Mouse (Mus musculus): ENCODE results near the gene Als2.

Gene Als2

DNA sequence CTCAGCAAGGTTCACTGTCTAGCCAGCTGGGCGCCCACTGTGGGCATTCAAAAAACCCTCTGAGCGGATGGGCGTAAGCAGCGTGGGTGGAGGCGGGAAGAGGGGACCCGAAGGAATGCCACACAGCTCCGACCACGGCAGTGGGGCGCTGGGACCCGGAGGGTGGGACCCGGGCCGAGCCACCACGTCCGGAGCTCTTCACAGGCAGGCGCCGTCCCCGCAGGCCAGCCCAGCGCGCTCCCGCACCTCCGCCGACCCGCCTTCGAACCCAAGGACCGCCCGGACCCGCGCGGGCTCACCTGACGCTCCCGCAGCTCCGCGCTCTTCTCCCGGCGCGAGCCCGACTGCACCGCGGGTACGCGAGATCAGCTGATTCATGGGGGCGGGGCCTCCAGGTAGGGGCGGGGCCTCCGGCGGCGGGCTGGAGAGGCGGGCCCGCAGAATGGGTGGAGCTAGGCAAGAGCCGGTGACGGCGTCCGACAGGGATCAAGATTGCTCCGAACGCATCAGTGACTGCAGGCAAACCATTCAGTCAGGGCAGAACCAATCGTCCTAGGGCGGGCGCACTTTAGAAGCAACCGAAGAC lies at the start of gene Als2:
Gene Als2, minus strand, starts transcription at position 376 of the 586 bp plus-strand sequence.
- DNase-seq (ENCODE audit: low spot score) = peak; percentile 99

DNA sequence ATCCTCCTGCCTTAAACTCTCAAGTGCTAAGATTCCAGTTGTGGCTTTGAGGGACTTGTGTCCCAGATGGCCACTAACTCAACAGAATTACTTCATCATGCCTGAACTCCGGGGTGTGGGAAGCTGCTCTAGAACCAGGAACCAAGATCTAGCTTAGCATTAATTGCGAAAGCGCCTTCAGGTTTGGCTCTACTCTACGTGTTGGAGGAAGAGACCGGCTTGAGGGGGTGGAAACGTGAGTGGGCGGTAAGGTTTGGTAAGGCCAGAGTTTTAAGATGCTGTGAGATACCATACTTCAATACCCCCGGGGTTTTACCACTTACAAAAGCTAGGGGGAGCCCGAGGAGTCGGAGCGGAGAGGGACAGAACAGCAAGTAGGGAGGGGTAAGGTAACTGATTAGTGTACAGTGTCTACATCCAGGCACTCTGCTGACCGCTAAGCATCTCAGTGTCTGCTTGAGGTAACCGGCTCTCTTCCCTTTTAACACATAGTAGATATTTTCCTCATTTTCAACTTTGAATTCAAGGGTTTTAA lies 49.4 kb upstream of the Als2 start:
- no peak for DNase-seq (ENCODE audit: low spot score)

DNA sequence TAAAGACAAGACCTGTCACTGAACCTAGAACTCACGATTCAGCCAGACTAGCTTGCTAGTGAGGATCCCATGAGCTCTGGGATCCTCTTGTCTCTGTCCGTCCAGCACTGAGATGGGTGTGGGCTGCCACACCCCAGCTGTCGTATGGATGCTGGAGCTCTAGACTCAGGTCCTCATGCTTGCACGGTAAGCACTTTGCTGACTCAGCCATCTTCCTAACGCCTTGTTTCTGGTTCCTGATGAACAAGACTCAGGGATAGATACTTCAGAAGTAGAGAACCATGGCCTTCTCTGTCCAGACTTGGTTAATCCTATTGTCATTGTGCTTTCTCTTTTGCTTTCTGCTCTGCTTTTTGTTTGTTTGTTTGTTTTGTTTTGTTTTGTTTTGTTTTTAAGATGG lies 48.8 kb upstream of the Als2 start:
- DNase-seq (ENCODE audit: low spot score) = no peak

DNA sequence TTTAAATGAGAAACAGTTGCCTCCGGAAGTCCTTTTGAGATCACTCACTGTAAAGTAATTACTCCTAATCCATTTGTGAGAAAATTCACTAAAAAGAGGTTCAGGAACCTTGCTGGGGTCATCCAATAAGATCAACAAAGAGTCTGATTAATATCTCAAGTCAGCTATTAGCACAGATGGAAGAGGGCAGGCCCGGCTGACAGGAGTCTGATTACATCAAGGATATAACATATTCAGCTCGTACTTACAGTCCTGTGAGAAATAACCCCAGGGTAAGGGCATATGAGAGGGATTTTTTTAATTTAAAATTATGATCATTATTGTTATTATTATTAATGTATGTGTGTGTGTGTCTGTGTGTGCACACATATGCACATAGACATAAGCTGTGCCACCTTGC lies 35.2 kb upstream of the Als2 start:
- no peak for DNase-seq (ENCODE audit: low spot score)

DNA sequence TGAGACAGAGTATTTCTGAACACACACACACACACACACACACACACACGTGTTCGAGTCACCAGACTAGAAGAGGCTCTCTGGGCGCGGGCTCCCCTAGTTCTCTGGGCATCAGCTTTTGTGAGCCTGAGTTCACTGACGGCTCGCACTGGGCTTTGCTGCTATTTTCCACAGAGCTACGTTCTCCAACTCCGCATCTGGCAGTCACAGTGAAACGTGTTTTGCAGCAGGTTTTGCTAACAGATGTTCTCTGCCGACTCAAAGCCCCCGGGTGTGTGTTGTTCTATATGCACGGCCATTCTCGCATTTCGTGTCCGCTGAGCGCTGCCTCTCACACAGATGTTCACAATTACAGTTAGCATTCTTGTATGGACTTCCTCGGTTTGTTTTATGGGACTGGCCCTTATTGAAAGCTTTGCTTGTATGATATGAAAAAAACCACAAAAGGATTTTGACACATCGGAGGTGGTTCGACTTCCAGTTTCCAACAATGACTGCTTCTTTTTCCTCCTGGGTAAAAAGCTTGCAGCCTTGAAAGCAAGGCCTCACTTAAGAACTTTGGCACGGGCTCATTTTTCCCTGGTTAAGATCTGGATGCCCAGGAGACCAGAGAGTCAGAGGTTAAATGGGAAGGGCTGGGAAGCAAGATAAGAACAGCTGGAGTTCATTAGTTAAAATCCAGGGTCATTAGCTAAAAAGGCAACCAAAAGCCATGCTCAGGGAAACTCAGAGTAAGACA lies 33.1 kb upstream of the Als2 start:
- peak; percentile 47 for DNase-seq (ENCODE audit: low spot score)

DNA sequence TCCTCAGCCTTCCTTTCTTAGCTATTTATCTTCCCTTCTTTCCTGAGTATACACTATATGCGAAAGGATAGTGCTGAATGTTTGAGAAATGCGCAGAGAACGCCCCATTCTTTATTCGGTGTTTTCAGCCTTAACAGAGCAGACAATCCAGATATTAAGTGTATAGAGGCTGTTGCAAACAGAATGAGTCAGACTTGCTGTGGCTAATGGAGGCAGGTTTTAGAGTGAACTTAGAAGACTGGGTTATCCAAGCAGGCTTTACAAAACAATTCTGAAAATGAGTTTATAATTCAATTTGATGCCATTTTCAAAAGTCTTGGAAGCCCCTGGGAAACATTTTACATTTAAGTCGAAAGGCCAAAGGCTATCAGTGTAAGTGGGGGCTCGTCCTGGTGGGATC lies 32.4 kb upstream of the Als2 start:
- no peak for DNase-seq (ENCODE audit: low spot score)

DNA sequence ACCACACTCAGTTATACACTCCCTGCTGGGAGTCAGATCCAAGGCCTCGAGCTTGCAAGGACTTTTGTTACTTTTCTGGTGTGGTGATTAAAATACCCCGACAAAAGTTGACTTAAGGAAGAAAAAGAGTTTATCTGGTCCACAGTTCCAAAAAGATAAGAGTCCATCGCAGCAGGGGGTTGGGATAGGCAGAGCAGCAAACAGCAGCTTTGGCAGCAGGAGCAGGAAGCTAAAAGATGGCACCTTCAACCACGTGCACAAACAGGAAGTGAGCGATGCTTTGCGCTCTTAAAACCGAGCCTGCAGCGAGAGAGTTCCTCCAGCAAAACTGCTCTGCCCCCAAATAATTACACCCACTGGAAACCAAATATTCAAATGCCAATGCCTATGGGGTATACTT lies 31.9 kb upstream of the Als2 start:
- DNase-seq (ENCODE audit: low spot score) = no peak

DNA sequence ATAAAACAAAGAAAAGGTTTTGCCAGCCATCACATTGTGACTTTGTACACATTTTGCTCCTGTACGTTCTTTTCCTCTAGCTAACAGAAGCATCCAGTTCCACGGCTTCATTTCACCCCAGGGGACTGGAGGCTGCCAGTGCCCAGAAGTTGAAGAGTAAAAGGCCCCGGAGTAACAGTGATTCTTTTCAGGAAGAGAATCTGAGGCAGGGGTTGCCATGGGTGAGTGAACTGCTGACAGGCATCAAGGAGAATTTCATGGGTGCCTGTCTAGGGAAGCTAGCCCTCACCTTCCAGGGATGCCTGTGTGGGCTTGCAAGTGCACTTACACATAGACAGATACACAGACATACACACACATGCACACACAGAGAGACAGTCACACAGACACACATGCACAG lies 20.7 kb upstream of the Als2 start:
- no peak for DNase-seq (ENCODE audit: low spot score)

DNA sequence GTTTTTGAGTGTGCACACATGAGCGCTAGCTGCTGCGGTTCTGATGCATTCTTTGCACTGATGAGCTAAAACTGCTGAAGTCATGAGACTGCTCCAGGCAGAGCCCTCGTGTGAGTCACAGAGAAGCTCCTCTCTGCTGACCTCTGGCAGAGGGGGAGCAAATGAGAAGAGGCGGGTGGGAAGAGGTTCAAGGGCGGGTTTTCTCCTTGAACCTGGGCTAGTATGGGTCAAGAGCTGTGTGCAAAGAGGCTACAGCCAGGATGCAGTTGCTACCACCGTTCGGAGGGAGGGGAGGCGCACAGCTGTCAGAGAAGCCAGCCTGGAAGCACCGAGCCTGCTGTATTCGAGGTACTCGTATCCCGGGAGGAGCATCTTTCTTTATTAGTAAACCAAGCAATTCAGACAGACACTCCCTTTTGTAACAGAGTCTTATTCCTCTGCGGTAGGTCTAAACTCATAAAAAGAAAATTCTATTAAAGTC lies 19.8 kb upstream of the Als2 start, which contains the start of gene Cdk15:
Gene Cdk15, plus strand, starts transcription at position 156 of the 481 bp plus-strand sequence.
- DNase-seq (ENCODE audit: low spot score) = peak; percentile 42

DNA sequence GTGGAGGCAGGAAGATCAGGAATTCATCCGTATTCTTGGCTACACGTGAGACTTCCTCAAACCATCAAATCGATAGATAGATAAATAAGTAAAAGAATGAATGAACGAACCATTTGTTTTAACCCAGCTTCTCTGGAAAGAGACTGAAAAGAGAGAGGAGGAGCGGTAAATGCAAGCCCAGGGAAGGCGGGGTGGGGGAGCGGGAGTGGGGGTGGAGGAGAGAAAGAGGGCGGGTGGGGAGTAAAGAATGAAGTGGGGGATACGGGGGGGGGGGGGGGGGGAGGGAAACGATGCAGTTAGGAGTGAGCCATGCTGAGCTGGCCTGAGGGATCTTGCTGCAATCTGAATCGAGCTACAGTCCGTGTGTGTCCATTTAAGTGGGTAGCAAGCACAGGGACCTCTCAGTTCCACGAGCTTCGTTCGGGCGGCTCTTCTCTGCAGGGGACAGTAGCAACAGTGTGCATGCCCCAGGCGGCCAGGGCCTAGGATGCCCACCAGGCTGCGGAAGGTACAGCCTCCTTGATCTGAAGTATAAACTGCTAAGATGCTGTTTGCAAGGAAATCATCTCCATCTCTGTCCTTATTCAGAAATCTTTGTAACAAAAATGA lies 16.4 kb upstream of the Als2 start:
- no peak for DNase-seq (ENCODE audit: low spot score)

DNA sequence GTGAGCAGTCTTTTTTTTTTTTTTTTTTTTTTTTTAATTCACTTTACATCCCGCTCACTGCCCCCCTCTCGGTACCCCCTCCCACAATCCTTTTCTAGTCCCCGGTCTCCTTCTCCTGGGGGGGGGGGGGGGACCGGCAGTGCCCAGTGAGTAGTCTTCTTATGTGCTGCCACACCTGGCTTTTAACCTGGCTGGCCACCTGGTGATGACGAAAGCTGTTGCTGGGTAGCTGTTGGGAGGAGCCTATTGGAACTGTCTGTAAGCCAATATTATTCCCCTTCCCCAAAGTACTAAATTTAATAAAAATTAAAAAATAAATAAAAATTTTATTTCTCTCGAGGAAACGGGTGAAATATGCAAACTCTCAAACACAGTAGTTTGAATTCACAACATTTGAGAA lies 15.7 kb upstream of the Als2 start:
- no peak for DNase-seq (ENCODE audit: low spot score)

DNA sequence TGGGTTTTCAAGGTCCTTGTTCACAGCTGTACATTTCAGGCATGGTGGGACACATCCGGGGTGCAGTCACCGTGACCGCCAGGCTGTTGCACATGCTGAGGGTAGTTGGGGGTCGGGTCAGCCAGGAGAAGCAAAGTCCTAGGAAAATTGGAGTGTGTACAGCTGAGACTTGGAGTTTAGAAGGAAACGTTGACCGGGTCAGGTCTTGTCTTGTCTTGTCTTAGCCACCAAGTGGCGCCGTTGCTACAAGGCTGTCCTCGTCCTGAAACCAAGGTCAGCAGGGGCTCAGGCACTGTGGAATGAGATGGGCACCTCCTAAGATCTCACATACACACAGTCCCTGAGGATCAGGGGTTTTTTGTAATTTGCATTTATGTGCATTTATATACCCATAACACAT lies 10.6 kb upstream of the Als2 start:
- peak; percentile 75 for DNase-seq (ENCODE audit: low spot score)

DNA sequence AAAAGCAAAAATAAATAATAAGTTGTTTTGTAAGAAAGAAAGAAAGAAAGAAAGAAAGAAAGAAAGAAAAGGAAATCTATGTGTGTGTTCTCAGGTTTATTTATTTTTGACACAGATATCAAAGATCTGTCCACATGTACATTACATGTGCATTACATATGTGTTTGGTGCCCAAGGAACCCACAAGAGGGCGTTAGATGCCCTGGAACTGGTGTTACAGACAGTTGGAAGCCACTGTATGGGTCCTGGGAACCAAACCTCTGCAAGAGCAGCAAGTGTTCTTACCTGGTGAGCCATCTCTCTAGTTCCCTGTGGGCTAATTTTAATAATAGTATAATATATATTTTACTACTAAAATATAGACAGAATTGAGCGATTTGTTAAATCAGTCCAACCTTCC lies 6.7 kb upstream of the Als2 start:
- DNase-seq (ENCODE audit: low spot score) = no peak

DNA sequence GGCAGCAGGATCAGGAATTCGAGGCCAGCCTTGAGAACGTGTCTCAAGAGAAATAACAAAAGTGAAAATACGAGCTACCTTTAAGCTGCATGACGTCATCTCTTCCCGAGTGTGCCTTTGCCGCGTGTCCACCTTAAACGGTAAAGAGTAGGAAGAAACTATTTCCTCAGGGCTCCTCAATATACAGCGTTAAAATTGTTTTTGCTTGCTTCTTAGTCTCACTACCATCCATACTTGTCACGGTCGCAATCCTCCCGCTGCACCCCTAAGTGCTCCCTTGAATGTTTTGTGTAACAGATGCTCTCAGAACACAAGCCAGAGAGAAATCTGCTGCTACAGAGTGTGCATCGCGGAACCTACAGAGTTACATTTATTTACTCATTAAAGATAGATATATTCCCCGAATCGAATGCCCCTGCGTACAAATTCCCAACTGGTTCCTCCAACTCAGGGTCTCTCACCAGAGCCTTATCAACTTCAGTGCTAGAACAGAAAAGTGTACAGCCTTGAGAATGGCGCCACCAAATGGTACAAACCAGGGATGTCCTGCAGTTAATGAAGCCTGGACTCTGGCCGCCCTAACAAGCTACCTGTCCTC lies 682 bp upstream of the Als2 start:
- DNase-seq (ENCODE audit: low spot score) = peak; percentile 63

DNA sequence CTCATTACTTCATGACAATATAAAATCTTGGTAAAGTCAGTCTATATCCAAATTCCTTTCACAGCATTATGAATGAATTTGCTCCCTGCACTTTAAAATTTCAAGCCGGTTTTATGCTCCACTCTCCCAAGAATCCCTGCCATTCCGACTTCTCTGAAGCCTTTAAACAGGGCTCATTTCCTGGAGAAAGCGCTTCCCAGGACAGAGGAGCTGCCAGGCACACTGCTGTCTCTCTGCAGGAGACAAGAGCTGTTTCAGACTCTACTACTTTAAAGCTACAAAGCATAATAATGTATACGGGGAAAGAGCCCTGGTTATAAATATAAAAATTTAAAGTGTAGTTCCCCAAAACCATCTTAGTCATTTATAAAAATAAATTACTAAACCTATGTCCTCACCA lies 7.8 kb downstream of the Als2 start:
- no peak for DNase-seq (ENCODE audit: low spot score)

DNA sequence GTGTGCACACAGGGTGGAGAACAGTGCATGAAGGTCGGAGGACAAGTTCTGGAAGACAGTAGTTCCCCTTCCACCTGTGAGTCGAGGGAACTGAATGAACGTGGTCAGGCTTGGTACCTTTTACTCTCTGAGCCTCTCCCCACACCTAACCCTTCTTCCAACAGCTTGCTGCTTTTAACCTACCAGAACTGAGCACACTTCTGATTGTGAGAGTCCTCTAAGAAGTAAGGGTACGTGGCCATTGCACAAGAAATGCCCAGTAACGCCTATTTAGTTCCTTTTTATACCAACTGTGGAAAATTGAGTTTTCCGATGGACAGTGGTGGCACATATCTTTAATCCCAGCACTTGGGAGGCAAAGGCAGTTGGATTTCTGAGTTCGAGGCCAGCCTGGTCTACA lies 8.5 kb downstream of the Als2 start:
- DNase-seq (ENCODE audit: low spot score) = no peak

DNA sequence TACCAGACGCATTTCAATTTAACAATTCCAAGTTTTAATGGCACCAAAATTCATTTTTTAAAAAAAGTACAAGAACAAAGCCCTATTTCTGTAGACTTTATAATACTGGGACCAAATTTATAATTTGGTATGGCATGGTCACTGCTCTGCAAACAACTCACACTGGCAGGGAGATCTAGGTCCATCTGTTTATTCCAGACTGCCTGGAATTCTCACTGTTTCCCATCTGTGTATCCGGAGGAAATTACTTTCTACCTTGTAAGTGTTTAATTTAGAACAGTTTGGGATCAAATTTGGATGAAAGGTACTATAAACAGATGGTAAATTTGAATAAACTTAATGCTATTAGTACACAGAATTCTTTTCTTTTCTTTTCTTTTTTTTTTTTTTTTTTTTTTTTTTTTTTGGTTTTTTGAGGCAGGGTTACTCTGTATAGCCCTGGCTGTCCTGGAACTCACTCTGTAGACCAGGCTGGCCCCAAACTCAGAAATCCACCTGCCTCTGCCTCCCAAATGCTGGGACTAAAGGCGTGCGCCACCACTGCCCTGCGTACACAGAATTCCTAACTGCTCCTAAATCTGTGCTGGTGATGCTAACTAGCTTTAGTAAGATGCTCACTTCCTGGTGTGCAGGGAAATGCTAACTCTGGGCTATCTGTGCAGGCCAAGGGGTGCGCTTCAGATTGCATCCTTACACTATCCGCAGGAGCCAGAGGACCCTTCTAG lies 14.8 kb downstream of the Als2 start:
- DNase-seq (ENCODE audit: low spot score) = no peak

DNA sequence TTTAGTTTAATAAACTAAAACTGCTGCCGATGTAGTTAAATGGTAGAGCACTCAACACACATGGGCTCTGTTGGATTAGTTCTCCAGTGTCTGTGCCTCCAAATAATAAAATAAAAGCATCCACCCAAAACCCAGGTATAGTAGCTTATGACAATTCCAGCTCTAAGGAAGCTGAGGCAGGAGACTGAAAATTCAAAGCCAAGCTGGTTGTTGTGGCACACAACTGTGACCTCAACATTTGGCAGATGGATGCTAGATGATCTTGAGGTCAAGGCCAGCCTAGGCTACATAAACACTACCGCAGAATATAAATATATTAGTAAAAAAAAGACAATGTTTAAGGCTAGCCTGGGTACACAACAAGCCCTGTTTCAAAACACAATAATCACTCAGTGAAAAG lies 15.4 kb downstream of the Als2 start:
- no peak for DNase-seq (ENCODE audit: low spot score)

DNA sequence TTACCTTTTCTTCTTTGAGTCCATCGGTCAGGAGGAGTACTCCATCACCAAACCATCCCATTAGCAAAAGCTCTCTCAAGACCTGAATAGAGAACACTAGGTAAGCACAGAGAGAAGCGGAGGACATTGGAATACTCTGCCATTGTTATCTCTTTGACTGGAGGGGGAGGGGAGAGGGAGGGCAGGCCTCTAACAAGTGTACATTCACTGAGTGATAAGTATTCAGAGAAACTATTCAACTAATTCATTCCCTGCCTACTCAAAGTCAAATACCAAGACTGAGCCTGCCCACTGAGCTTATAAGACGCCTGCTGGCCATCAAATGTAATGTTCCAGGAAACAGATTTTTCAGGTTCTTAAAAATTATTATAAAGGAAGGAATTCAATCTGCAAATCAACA lies 16.7 kb downstream of the Als2 start:
- no peak for DNase-seq (ENCODE audit: low spot score)

DNA sequence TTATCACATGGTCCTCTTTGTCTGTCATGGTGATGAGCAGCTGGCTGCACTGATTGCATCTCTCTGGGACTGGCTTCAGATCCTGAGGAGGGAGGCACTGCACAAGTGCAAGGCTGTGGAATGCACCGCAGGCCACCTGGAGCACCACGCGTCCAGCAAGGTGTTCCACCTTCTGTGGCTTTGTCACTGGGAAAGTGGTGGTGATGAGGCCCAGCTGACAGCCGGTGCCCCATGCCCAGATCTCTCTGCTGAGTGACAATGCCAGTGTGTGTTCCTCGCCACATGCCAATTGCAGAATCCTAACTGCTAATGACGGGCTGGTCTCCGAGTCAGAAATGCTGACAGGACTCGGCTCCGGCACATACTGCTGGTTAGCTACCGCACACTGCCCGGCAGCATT lies 21.6 kb downstream of the Als2 start:
- no peak for DNase-seq (ENCODE audit: low spot score)

DNA sequence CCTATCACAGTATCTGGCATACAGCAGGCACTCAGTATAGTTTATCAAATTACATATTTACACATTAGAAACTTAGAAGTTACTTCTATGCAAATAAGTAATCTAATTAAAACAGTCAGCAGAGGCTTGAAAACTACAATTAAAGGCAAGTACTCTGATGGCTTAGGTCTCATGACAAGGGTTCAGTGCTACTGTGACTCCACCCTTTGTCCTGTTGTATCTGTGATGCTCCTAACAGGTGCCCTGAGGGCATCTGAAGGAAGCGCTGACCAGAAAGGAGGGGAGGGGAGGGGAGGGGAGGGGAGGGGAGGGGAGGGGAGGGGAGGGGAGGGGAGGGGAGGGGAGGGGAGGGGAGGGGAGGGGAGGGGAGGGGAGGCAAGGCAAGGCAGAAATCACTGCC lies 24.1 kb downstream of the Als2 start:
- no peak for DNase-seq (ENCODE audit: low spot score)
